ENCODE assay signal across 10 mouse cellular contexts in genomic region chr7:100042120-100042519, GRCm38 (mm10). TPM values are rescaled to one million over a fixed set of nuclear protein-coding genes. Genes with fewer than 3 reads are reported as not detected.
DNase-seq lines count a peak whose midpoint lies in the region; TF ChIP-seq lines count a peak whose summit lies in the region.
"Had no signal": no experiment of that assay in that cellular context is flagged by ENCODE, and none has a peak within 500 bp of the region (broad histone marks: within the 10 kb centered on the region; RNA-seq: fewer than 3 reads in every experiment).

No protein-coding gene starts in this region.

- H3K36me3 ChIP-seq in heart, adult 2 months (ENCODE audit: control insufficient read depth, insufficient read depth, low read length) = no peaks in the 10 kb centered on the region

- peak; percentile 82 for DNase-seq in heart, adult 11 months
- no peak for DNase-seq in heart, adult 2 months
- peak; percentile 39 for DNase-seq in ovary, postnatal 36 days (ENCODE audit: low spot score)
- no peak for DNase-seq in ovary, postnatal 10 days (ENCODE audit: low spot score)
- DNase-seq in kidney, postnatal 25 days = peak; percentile 12 to 56
- DNase-seq in adipocyte (ENCODE audit: low spot score) = no peak
- DNase-seq in adrenal gland, adult 8-10 months = no peak
- DNase-seq in thymus, postnatal 0 days (ENCODE audit: low spot score) = no peak
- DNase-seq: gastrocnemius, postnatal 25 days had no signal

- H3K27me3 ChIP-seq in heart, adult 2 months (ENCODE audit: control insufficient read depth, insufficient read depth, low read length) = no peaks in the 10 kb centered on the region

- intact Hi-C loops in heart, adult 2 months (cut with DNase I) = no loop called here

- no peak for TF ChIP-seq EP300 in heart, adult 2 months (IDR thresholded peaks at IDR 0.05; ENCODE audit: insufficient read depth, low read depth, low read length)

- no peak overlapping the region for H3K4me3 ChIP-seq in heart, adult 2 months

- no peak overlapping the region for H3K27ac ChIP-seq in heart, adult 2 months

- peaks cover 1% of the 10 kb centered on the region; the same call in 1 of the 2 replicates for H3K4me1 ChIP-seq in heart, adult 2 months (ENCODE audit: control insufficient read depth, insufficient read depth, low read length)

- no peak overlapping the region for H3K9ac ChIP-seq in heart, adult 2 months (ENCODE audit: low read depth, low read length)

- 19% methylated on average over 31 of the region's 31 CpGs for WGBS in heart, adult 2 months

- TF ChIP-seq CTCF in heart, adult 2 months (IDR thresholded peaks at IDR 0.05) = no peak

- H3K79me2 ChIP-seq in heart, adult 2 months (replicated peaks; ENCODE audit: control insufficient read depth, insufficient read depth, low read length) = no peaks in the 10 kb centered on the region

- TF ChIP-seq POLR2A in heart, adult 2 months (IDR thresholded peaks at IDR 0.05; ENCODE audit: insufficient read depth, low read depth, low read length) = no peak

RNA-seq across cellular contexts. Expression of gene Chrdl2, which starts 36.1 kb away (rescaled TPM):
- total RNA-seq in heart, adult 2 months (2021) = under 1 TPM in 1 of 2 experiments, not detected in 1; 0.16 TPM
- 0.18 and 0.38 TPM in 2 replicates for polyA plus RNA-seq in heart, adult 2 months (2012; rRNA removed)
- total RNA-seq in adrenal gland, adult 8-10 months (2022) = not detected
- polyA plus RNA-seq in thymus, postnatal 0 days (2015; fragmentation: Nextera tagmentation; extraction: Ambion mirVana) = 0.08 TPM in 1 of 2 replicates, not detected in the other
- total RNA-seq: megakaryocyte progenitor cell, adult 5-6 weeks had no signal

Comparison
In these comparisons a context has a peak if more than half of its experiments do, and no peak if none do; other contexts are left out.
1. DNase-seq: peak in heart, adult 11 months (single experiment), ovary, postnatal 36 days (single experiment) and kidney, postnatal 25 days (2 of 2); none in heart, adult 2 months (0 of 2), ovary, postnatal 10 days (single experiment), adipocyte (single experiment), adrenal gland, adult 8-10 months (single experiment) and thymus, postnatal 0 days (single experiment).